ENCODE assay signal across 1 mouse cellular context in the genomic region with DNA sequence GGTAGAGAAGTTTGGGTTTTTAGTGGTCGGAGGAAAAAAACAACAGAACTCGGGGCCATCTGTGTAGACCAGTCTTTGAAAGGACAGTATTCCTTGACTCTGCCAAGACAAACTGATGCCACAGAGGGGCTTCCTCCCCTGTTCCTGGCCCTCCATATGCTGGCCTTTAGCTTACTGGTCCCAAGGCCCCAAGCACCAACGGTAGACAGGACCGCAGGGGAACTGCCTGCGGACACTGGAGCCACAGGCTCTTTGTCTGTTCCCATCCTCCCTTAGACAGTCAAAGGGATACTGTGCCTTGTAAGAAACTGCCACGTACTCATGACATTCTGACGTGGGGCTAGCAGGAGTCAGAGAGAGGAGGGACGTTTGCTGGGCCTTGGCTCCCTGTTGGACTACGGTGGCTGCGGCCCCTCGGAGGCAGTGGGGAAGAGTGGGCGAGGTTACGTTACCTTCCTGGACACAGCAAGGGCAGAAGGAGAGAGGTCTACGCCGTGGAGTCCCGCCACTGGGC.
TF ChIP-seq lines count a peak whose summit lies in the region.

No protein-coding gene starts in this region.

TF ChIP-seq in CH12.LX, 34 proteins besides CTCF, POLR2A, EP300 and RAD21 (continued from another document):
- peak; percentile 50; the same call in 1 of the 2 replicates for TF ChIP-seq CHD2 (IDR thresholded peaks at IDR 0.05; ENCODE audit: low read length)
- 0 out of 2 replicates have a peak, but pooled peaks have one; percentile 44 for TF ChIP-seq TBP (conservative IDR thresholded peaks at IDR 0.05; ENCODE audit: low read depth, low read length)
- 0 out of 2 replicates have a peak, but pooled peaks have one; percentile 16 for TF ChIP-seq MEF2A (IDR thresholded peaks at IDR 0.05; ENCODE audit: borderline replicate concordance, low read depth, low read length)
- TF ChIP-seq NRF1 (IDR thresholded peaks at IDR 0.05; ENCODE audit: low read depth, low read length) = 0 out of 2 replicates have a peak, but pooled peaks have one; percentile 17
- TF ChIP-seq IRF4 (IDR thresholded peaks at IDR 0.05; ENCODE audit: low read depth, low read length) = 0 out of 2 replicates have a peak, but pooled peaks have one; percentile 23
- TF ChIP-seq ELF1 (IDR thresholded peaks at IDR 0.05; ENCODE audit: low read depth, low read length) = 0 out of 2 replicates have a peak, but pooled peaks have one; percentile 14
- TF ChIP-seq SIN3A (IDR thresholded peaks at IDR 0.05; ENCODE audit: low read length) = peak; percentile 59
- no peak for TF ChIP-seq MXI1 (IDR thresholded peaks at IDR 0.05; ENCODE audit: low read depth, low read length)
